29 mouse cellular contexts compared by ENCODE assay signal in genomic region chr11:86629445-86629844, GRCm38 (mm10). TPM values are rescaled to one million over a fixed set of nuclear protein-coding genes. Genes with fewer than 3 reads are reported as not detected.
DNase-seq lines count a peak whose midpoint lies in the region; ATAC-seq and TF ChIP-seq lines count a peak whose summit lies in the region.
"Had no signal": no experiment of that assay in that cellular context is flagged by ENCODE, and none has a peak within 500 bp of the region (broad histone marks: within the 10 kb centered on the region; RNA-seq: fewer than 3 reads in every experiment).

No protein-coding gene starts in this region.

- peak overlapping the region; percentile 81 for H3K27ac ChIP-seq in liver, adult 2 months (replicated peaks; ENCODE audit: insufficient read depth, low read depth, low read length)
- no peak overlapping the region for H3K27ac ChIP-seq in hindbrain, embryonic 13.5 days
- H3K27ac ChIP-seq: gastrocnemius, adult 2 months; hindbrain, embryonic 10.5 days; kidney, embryonic 15.5 days; limb, embryonic 12.5 days; lung, embryonic 15.5 days; midbrain, embryonic 12.5 days; neural tube, embryonic 13.5 days had no signal

- no peak overlapping the region for H3K4me3 ChIP-seq in liver, adult 2 months (ENCODE audit: insufficient read depth, low read depth, low read length)
- H3K4me3 ChIP-seq in hindbrain, embryonic 13.5 days: no peak overlapping the region
- H3K4me3 ChIP-seq: gastrocnemius, adult 2 months; heart, embryonic 13.5 days; hindbrain, embryonic 10.5 days; kidney, embryonic 15.5 days; limb, embryonic 12.5 days; liver, embryonic 15.5 days; lung, embryonic 15.5 days; megakaryocyte, embryonic 14.5 days; midbrain, embryonic 12.5 days; neural tube, embryonic 13.5 days had no signal

- no peak overlapping the region for H3K9ac ChIP-seq in liver, adult 2 months (ENCODE audit: low read depth, low read length)
- no peak overlapping the region for H3K9ac ChIP-seq in hindbrain, embryonic 13.5 days
- H3K9ac ChIP-seq: heart, embryonic 13.5 days; kidney, embryonic 15.5 days; limb, embryonic 12.5 days; liver, embryonic 15.5 days; lung, embryonic 15.5 days; midbrain, embryonic 12.5 days; neural tube, embryonic 13.5 days had no signal

- 5% methylated on average over 3 of the region's 3 CpGs for WGBS in liver, adult 2 months
- WGBS in hindbrain, embryonic 13.5 days: 94% methylated on average over 3 of the region's 3 CpGs

- no peaks in the 10 kb centered on the region for H3K27me3 ChIP-seq in liver, adult 2 months (ENCODE audit: control insufficient read depth, insufficient read depth, low read length)
- H3K27me3 ChIP-seq in hindbrain, embryonic 13.5 days: no peaks in the 10 kb centered on the region
- H3K27me3 ChIP-seq: heart, embryonic 13.5 days; kidney, embryonic 15.5 days; limb, embryonic 12.5 days; liver, embryonic 15.5 days; lung, embryonic 15.5 days; megakaryocyte, embryonic 14.5 days; midbrain, embryonic 12.5 days; neural tube, embryonic 13.5 days had no signal

- peaks cover 11% of the 10 kb centered on the region; the same call in 1 of the 2 replicates for H3K79me2 ChIP-seq in liver, adult 2 months (ENCODE audit: control insufficient read depth, insufficient read depth, low read length)

- TF ChIP-seq CTCF in liver, adult 2 months (IDR thresholded peaks at IDR 0.05; ENCODE audit: low read depth, low read length): no peak

- H3K4me1 ChIP-seq in liver, adult 2 months (ENCODE audit: control insufficient read depth, insufficient read depth, low read length): peaks cover 17% of the 10 kb centered on the region; the same call in 1 of the 2 replicates
- H3K4me1 ChIP-seq in hindbrain, embryonic 13.5 days (replicated peaks): no peaks in the 10 kb centered on the region
- H3K4me1 ChIP-seq: hindbrain, embryonic 10.5 days; kidney, embryonic 15.5 days; limb, embryonic 12.5 days; midbrain, embryonic 12.5 days; neural tube, embryonic 13.5 days had no signal

- ATAC-seq in hindbrain, embryonic 13.5 days (ENCODE audit: low FRiP score): no peak
- ATAC-seq: activated CD4-positive, CD25-positive, alpha-beta regulatory T cell, adult 4 months; forebrain, embryonic 14.5 days; hindbrain, embryonic 16.5 days had no signal

- peak; percentile 75 for DNase-seq in liver, adult 2 months (ENCODE audit: extremely low read depth, low read depth, low spot score)
- DNase-seq in liver (no peak), 3T3-L1 (ENCODE audit: low read depth, low spot score) (peak; percentile 60), adipocyte (ENCODE audit: low spot score) (peak; percentile 67)
- DNase-seq in adrenal gland, postnatal 36 days: peak; percentile 54 to 67
- no peak for DNase-seq in spleen, adult 18-20 months
- DNase-seq: B cell, adult 2 months; cerebellum, adult 2 months; cerebellum, postnatal 25 days; gastrocnemius, adult 2 months; heart, postnatal 10 days; kidney, adult 18-20 months; kidney, postnatal 25 days; lung, postnatal 4 days; right cerebral cortex, postnatal 4 days; thymus, postnatal 4 days had no signal

- peaks cover 17% of the 10 kb centered on the region for H3K36me3 ChIP-seq in liver, adult 2 months (ENCODE audit: control insufficient read depth, insufficient read depth, low read length)
- peaks cover 14% of the 10 kb centered on the region for H3K36me3 ChIP-seq in hindbrain, embryonic 13.5 days

- no peak for TF ChIP-seq POLR2A in liver, adult 2 months (IDR thresholded peaks at IDR 0.05; ENCODE audit: extremely low read depth, insufficient read depth, low read length)

- H3K4me2 ChIP-seq in hindbrain, embryonic 13.5 days: no peak overlapping the region
- H3K4me2 ChIP-seq: heart, embryonic 13.5 days; kidney, embryonic 15.5 days; limb, embryonic 12.5 days; liver, embryonic 15.5 days; lung, embryonic 15.5 days; midbrain, embryonic 12.5 days; neural tube, embryonic 13.5 days had no signal

- no peaks in the 10 kb centered on the region for H3K9me3 ChIP-seq in hindbrain, embryonic 13.5 days
- H3K9me3 ChIP-seq: heart, embryonic 13.5 days; hindbrain, embryonic 10.5 days; kidney, embryonic 15.5 days; limb, embryonic 12.5 days; liver, embryonic 15.5 days; lung, embryonic 15.5 days; megakaryocyte, embryonic 14.5 days; midbrain, embryonic 12.5 days; neural tube, embryonic 13.5 days had no signal

RNA-seq across cellular contexts. Expression of gene Vmp1, which starts 54.2 kb away (rescaled TPM):
- total RNA-seq in liver, adult 2 months (2014; rRNA removed): 91.9 and 93.6 TPM in 2 replicates
- 37.8 and 43.6 TPM in 2 replicates for polyA plus RNA-seq in liver, adult 2 months (2012; rRNA removed)
- total RNA-seq in adrenal gland, postnatal 36 days (2021): 100 to 1,000 TPM in 1 of 2 experiments, 10 to 100 TPM in 1; 96.3 to 185 TPM
- 106 and 109 TPM in 2 replicates for polyA plus RNA-seq in hindbrain, embryonic 13.5 days (2015; fragmentation: Nextera tagmentation; extraction: Ambion mirVana)

RNA-seq across cellular contexts. Expression of gene Ptrh2, which starts 54.3 kb away (rescaled TPM):
- 8.1 and 9.2 TPM in 2 replicates for total RNA-seq in liver, adult 2 months (2014; rRNA removed)
- polyA plus RNA-seq in liver, adult 2 months (2012; rRNA removed): 5.0 and 5.2 TPM in 2 replicates
- 10 to 100 TPM; 14.1 to 17.4 TPM for total RNA-seq in adrenal gland, postnatal 36 days (2021)
- 32.9 and 34.3 TPM in 2 replicates for polyA plus RNA-seq in hindbrain, embryonic 13.5 days (2015; fragmentation: Nextera tagmentation; extraction: Ambion mirVana)

Comparison
In these comparisons a context has a peak if more than half of its experiments do, and no peak if none do; other contexts are left out.
1. DNase-seq: peak in liver, adult 2 months (single experiment), 3T3-L1 (single experiment), adipocyte (single experiment) and adrenal gland, postnatal 36 days (2 of 2); none in liver (single experiment) and spleen, adult 18-20 months (0 of 2).